13 mouse cellular contexts compared by ENCODE assay signal in genomic region chr11:56762467-56763120, GRCm38 (mm10).
DNase-seq lines count a peak whose midpoint lies in the region; ATAC-seq and TF ChIP-seq lines count a peak whose summit lies in the region.
"Had no signal": no experiment of that assay in that cellular context is flagged by ENCODE, and none has a peak within 500 bp of the region (broad histone marks: within the 10 kb centered on the region; RNA-seq: fewer than 3 reads in every experiment).

No protein-coding gene starts in this region.

- H3K4me3 ChIP-seq in forebrain, postnatal 0 days (ENCODE audit: low read depth, low read length), result no peak overlapping the region
- no peak overlapping the region for H3K4me3 ChIP-seq in forebrain, embryonic 11.5 days (ENCODE audit: low read depth, low read length)
- no peak overlapping the region for H3K4me3 ChIP-seq in lung, adult 2 months (replicated peaks; ENCODE audit: extremely low read depth, low read depth, low read length)
- H3K4me3 ChIP-seq in layer of hippocampus, adult 2 months, result no peak overlapping the region
- H3K4me3 ChIP-seq: left cerebral cortex, adult 2 months; myocyte had no signal

- no peaks in the 10 kb centered on the region for H3K9me3 ChIP-seq in forebrain, postnatal 0 days (ENCODE audit: low read length)
- H3K9me3 ChIP-seq in forebrain, embryonic 11.5 days (ENCODE audit: control insufficient read depth, low read length), result no peaks in the 10 kb centered on the region

- no peaks in the 10 kb centered on the region for H3K4me1 ChIP-seq in forebrain, postnatal 0 days (ENCODE audit: insufficient read depth)
- H3K4me1 ChIP-seq in forebrain, embryonic 11.5 days (replicated peaks; ENCODE audit: control insufficient read depth, insufficient read depth, low read length), result no peaks in the 10 kb centered on the region
- H3K4me1 ChIP-seq in lung, adult 2 months (ENCODE audit: control insufficient read depth, insufficient read depth, low read length), result no peaks in the 10 kb centered on the region; the same call in 1 of the 2 replicates

- peak; percentile 73 for DNase-seq in forebrain, postnatal 0 days
- DNase-seq in forebrain, embryonic 11.5 days (ENCODE audit: low spot score), result no peak
- peak; percentile 27 to 53 for DNase-seq in lung, adult 18-20 months
- no peak for DNase-seq in lung, adult 2 months
- peak; percentile 80 to 84 for DNase-seq in layer of hippocampus, adult 2 months (ENCODE audit: low spot score in 2 of 2)
- DNase-seq in lung, postnatal 4 days, result peak; percentile 50 to 83
- no peak for DNase-seq in gastrocnemius, postnatal 14 days
- DNase-seq in urinary bladder, postnatal 25 days (ENCODE audit: low spot score), result no peak
- DNase-seq: gastrocnemius, postnatal 36 days; right cerebral cortex, adult 18-20 months had no signal

- ATAC-seq in forebrain, postnatal 0 days, result peak; percentile 64; the same call in 1 of the 2 replicates
- no peak for ATAC-seq in forebrain, embryonic 11.5 days (replicated peaks; ENCODE audit: low FRiP score)

- H3K9ac ChIP-seq in forebrain, postnatal 0 days, result no peak overlapping the region
- H3K9ac ChIP-seq in forebrain, embryonic 11.5 days (ENCODE audit: low read length), result no peak overlapping the region

- no peak for TF ChIP-seq CTCF in forebrain, postnatal 0 days (IDR thresholded peaks at IDR 0.05; ENCODE audit: low read depth)
- TF ChIP-seq CTCF in lung, adult 2 months (IDR thresholded peaks at IDR 0.05; ENCODE audit: insufficient read depth, low read length), result no peak
- no peak for TF ChIP-seq CTCF in layer of hippocampus, adult 2 months (conservative IDR thresholded peaks at IDR 0.05)

- WGBS in forebrain, postnatal 0 days, result 39% methylated on average over 5 of the region's 5 CpGs
- 68% methylated on average over 5 of the region's 5 CpGs for WGBS in forebrain, embryonic 11.5 days
- WGBS in lung, adult 2 months, result 56% methylated on average over 5 of the region's 5 CpGs

- intact Hi-C loops in gastrocnemius, postnatal 14 days (cut with DNase I; ENCODE audit: low total_unique reads), result loop anchor here (10.0 kb wide), 1 partner anchor 948 kb away; no protein-coding TSS in a partner anchor

- no peaks in the 10 kb centered on the region for H3K27me3 ChIP-seq in forebrain, postnatal 0 days (ENCODE audit: insufficient read depth, low read length)
- no peaks in the 10 kb centered on the region for H3K27me3 ChIP-seq in forebrain, embryonic 11.5 days (ENCODE audit: control insufficient read depth, insufficient read depth, low read length)

- TF ChIP-seq POLR2A in lung, adult 2 months (IDR thresholded peaks at IDR 0.05; ENCODE audit: borderline replicate concordance, extremely low read depth, low read depth, low read length), result no peak

- H3K4me2 ChIP-seq in forebrain, postnatal 0 days (ENCODE audit: low read depth), result no peak overlapping the region
- H3K4me2 ChIP-seq in forebrain, embryonic 11.5 days (ENCODE audit: low read depth, low read length, severe bottlenecking), result no peak overlapping the region

- no peaks in the 10 kb centered on the region for H3K36me3 ChIP-seq in forebrain, postnatal 0 days (ENCODE audit: insufficient read depth)
- H3K36me3 ChIP-seq in forebrain, embryonic 11.5 days (ENCODE audit: control insufficient read depth, insufficient read depth, low read length), result no peaks in the 10 kb centered on the region

- peak overlapping the region; percentile 57; the same call in 1 of the 2 replicates for H3K27ac ChIP-seq in forebrain, postnatal 0 days (ENCODE audit: low read depth, low read length)
- H3K27ac ChIP-seq in forebrain, embryonic 11.5 days (ENCODE audit: low read depth, low read length), result no peak overlapping the region
- peak overlapping the region; percentile 89 for H3K27ac ChIP-seq in layer of hippocampus, adult 2 months
- H3K27ac ChIP-seq: left cerebral cortex, adult 2 months; stomach, postnatal 0 days had no signal

Comparison
In these comparisons a context has a peak if more than half of its experiments do, and no peak if none do; other contexts are left out.
1. DNase-seq: peak in forebrain, postnatal 0 days (single experiment), lung, adult 18-20 months (2 of 2), layer of hippocampus, adult 2 months (2 of 2) and lung, postnatal 4 days (2 of 2); none in forebrain, embryonic 11.5 days (single experiment), lung, adult 2 months (single experiment), gastrocnemius, postnatal 14 days (single experiment) and urinary bladder, postnatal 25 days (single experiment).